ENCODE assay signal across 23 mouse cellular contexts in genomic region chr9:58399609-58400008, GRCm38 (mm10). TPM values are rescaled to one million over a fixed set of nuclear protein-coding genes. Genes with fewer than 3 reads are reported as not detected.
DNase-seq lines count a peak whose midpoint lies in the region; ATAC-seq and TF ChIP-seq lines count a peak whose summit lies in the region.
"Had no signal": no experiment of that assay in that cellular context is flagged by ENCODE, and none has a peak within 500 bp of the region (broad histone marks: within the 10 kb centered on the region; RNA-seq: fewer than 3 reads in every experiment).

No protein-coding gene starts in this region.

- no peaks in the 10 kb centered on the region for H3K9me3 ChIP-seq in heart, postnatal 0 days (replicated peaks; ENCODE audit: control insufficient read depth, low read length)
- no peaks in the 10 kb centered on the region for H3K9me3 ChIP-seq in neural tube, embryonic 15.5 days (replicated peaks)
- H3K9me3 ChIP-seq: embryonic facial prominence, embryonic 13.5 days; liver, embryonic 12.5 days; megakaryocyte, embryonic 14.5 days had no signal

- peaks cover 4% of the 10 kb centered on the region; the same call in 1 of the 2 replicates for H3K27me3 ChIP-seq in heart, postnatal 0 days (ENCODE audit: control insufficient read depth, insufficient read depth, low read length)
- H3K27me3 ChIP-seq in neural tube, embryonic 15.5 days (replicated peaks): no peaks in the 10 kb centered on the region
- H3K27me3 ChIP-seq: embryonic facial prominence, embryonic 13.5 days; liver, embryonic 12.5 days had no signal

- TF ChIP-seq EP300 in heart, postnatal 0 days (IDR thresholded peaks at IDR 0.05; ENCODE audit: low read depth): no peak

- no peaks in the 10 kb centered on the region for H3K36me3 ChIP-seq in heart, postnatal 0 days (replicated peaks; ENCODE audit: control insufficient read depth, insufficient read depth, low read length)
- no peaks in the 10 kb centered on the region for H3K36me3 ChIP-seq in neural tube, embryonic 15.5 days
- H3K36me3 ChIP-seq: embryonic facial prominence, embryonic 13.5 days; liver, embryonic 12.5 days had no signal

- H3K9ac ChIP-seq in heart, postnatal 0 days (replicated peaks; ENCODE audit: low read depth, low read length): no peak overlapping the region
- no peak overlapping the region for H3K9ac ChIP-seq in neural tube, embryonic 15.5 days (replicated peaks)
- H3K9ac ChIP-seq: embryonic facial prominence, embryonic 13.5 days; liver, embryonic 12.5 days had no signal

- no peak overlapping the region for H3K4me2 ChIP-seq in heart, postnatal 0 days (ENCODE audit: low read depth, low read length)
- no peak overlapping the region for H3K4me2 ChIP-seq in neural tube, embryonic 15.5 days
- H3K4me2 ChIP-seq: embryonic facial prominence, embryonic 13.5 days; heart, embryonic 11.5 days; liver, embryonic 12.5 days had no signal

- 0 out of 2 replicates have a peak, but pooled peaks cover 4% of the 10 kb centered on the region for H3K4me1 ChIP-seq in heart, postnatal 0 days (ENCODE audit: control insufficient read depth, insufficient read depth)
- H3K4me1 ChIP-seq in neural tube, embryonic 15.5 days: peaks cover 4% of the 10 kb centered on the region; the same call in 1 of the 2 replicates
- H3K4me1 ChIP-seq: embryonic facial prominence, embryonic 13.5 days; liver, embryonic 12.5 days; megakaryocyte, embryonic 14.5 days had no signal

- DNase-seq in heart, postnatal 0 days (ENCODE audit: low spot score): peak; percentile 18
- DNase-seq in heart, postnatal 4 days: no peak
- DNase-seq in neural tube, embryonic 10.5 days (ENCODE audit: extremely low spot score, low spot score): peak; percentile 27
- DNase-seq in embryo, embryonic 9.5 days (ENCODE audit: extremely low spot score): peak; percentile 3
- DNase-seq in yolk sac, embryonic 10.5 days (ENCODE audit: low spot score): peak; percentile 5
- no peak for DNase-seq in Muller cell, postnatal 12 days (ENCODE audit: inconsistent ontology term)
- DNase-seq in urinary bladder, postnatal 10 days (ENCODE audit: low spot score): no peak
- DNase-seq: cerebellum, adult 9-11 months; gastrocnemius, postnatal 36 days; heart, postnatal 36 days; lung, postnatal 10 days; thymus, postnatal 36 days had no signal

- H3K4me3 ChIP-seq in heart, postnatal 0 days (ENCODE audit: low read depth, low read length): no peak overlapping the region
- no peak overlapping the region for H3K4me3 ChIP-seq in neural tube, embryonic 15.5 days (replicated peaks)
- H3K4me3 ChIP-seq: embryonic facial prominence, embryonic 13.5 days; liver, embryonic 12.5 days; megakaryocyte, embryonic 14.5 days had no signal

- WGBS in heart, postnatal 0 days: 18% methylated on average over 5 of the region's 5 CpGs
- 44% methylated on average over 5 of the region's 5 CpGs for WGBS in neural tube, embryonic 15.5 days

- no peak for ATAC-seq in heart, postnatal 0 days (ENCODE audit: insufficient read depth, low read depth)
- ATAC-seq in neural tube, embryonic 15.5 days (ENCODE audit: low FRiP score): no peak
- ATAC-seq: CD4-positive, CD25-positive, alpha-beta regulatory T cell, adult 4 months; intestine, embryonic 16.5 days; liver, embryonic 12.5 days had no signal

- no peak overlapping the region for H3K27ac ChIP-seq in heart, postnatal 0 days (ENCODE audit: low read depth)
- H3K27ac ChIP-seq in neural tube, embryonic 15.5 days (replicated peaks): no peak overlapping the region
- H3K27ac ChIP-seq: embryonic facial prominence, embryonic 13.5 days; liver, embryonic 12.5 days had no signal

- no peak for TF ChIP-seq CTCF in heart, postnatal 0 days (IDR thresholded peaks at IDR 0.05; ENCODE audit: low read depth)

RNA-seq across cellular contexts. Expression of gene Tbc1d21, which starts 29.4 kb away (rescaled TPM):
- total RNA-seq in heart, postnatal 0 days (2014; rRNA removed; ENCODE audit: low replicate concordance): not detected in 2 replicates
- not detected in 2 replicates for polyA plus RNA-seq in heart, postnatal 0 days (2015; fragmentation: Nextera tagmentation; extraction: Ambion mirVana)
- total RNA-seq in heart, postnatal 4 days (2021): not detected
- not detected in 2 replicates for polyA plus RNA-seq in neural tube, embryonic 15.5 days (2015; fragmentation: Nextera tagmentation; extraction: Ambion mirVana)
- total RNA-seq: gastrocnemius, postnatal 36 days; heart, postnatal 36 days; layer of hippocampus, postnatal 14 days; left cerebral cortex, postnatal 14 days had no signal
- polyA plus RNA-seq: CD4-positive, CD25-positive, alpha-beta regulatory T cell, adult 4 months; embryonic facial prominence, embryonic 13.5 days; frontal cortex, adult 2 months; heart, embryonic 11.5 days; intestine, embryonic 16.5 days; liver, embryonic 12.5 days; spleen, adult 2 months had no signal

Comparison
In these comparisons a context has a peak if more than half of its experiments do, and no peak if none do; other contexts are left out.
1. DNase-seq: peak in heart, postnatal 0 days (single experiment), neural tube, embryonic 10.5 days (single experiment), embryo, embryonic 9.5 days (single experiment) and yolk sac, embryonic 10.5 days (single experiment); none in heart, postnatal 4 days (single experiment), Muller cell, postnatal 12 days (single experiment) and urinary bladder, postnatal 10 days (single experiment).